Mouse (Mus musculus): Measurements from ENCODE around the gene Rnf11.

Gene Rnf11

GRCm38 (mm10) chr4:109484621-109485020, at the start of gene Rnf11:
Gene Rnf11 (minus strand): TSS chr4:109484728.
- DNase-seq (ENCODE audit: extremely low spot score) = no peak

GRCm38 (mm10) chr4:109531111-109531510, 46.6 kb upstream of the Rnf11 start, which contains the start of gene 4930522H14Rik:
Gene 4930522H14Rik (minus strand): TSS chr4:109531297.
- DNase-seq (ENCODE audit: extremely low spot score) = no peak

- peak; percentile 8 for DNase-seq (ENCODE audit: extremely low spot score)
These were observed 45.8 kb upstream of the Rnf11 start for GRCm38 (mm10) chr4:109530245-109530816.

- peak; percentile 60 for DNase-seq (ENCODE audit: extremely low spot score)
These were observed 20.4 kb upstream of the Rnf11 start for GRCm38 (mm10) chr4:109504885-109505284.

GRCm38 (mm10) chr4:109498476-109498875, 13.9 kb upstream of the Rnf11 start:
- no peak for DNase-seq (ENCODE audit: extremely low spot score)

GRCm38 (mm10) chr4:109493581-109493980, 9.1 kb upstream of the Rnf11 start:
- DNase-seq (ENCODE audit: extremely low spot score) = no peak

- DNase-seq (ENCODE audit: extremely low spot score) = no peak
These were observed 4.3 kb upstream of the Rnf11 start for GRCm38 (mm10) chr4:109488812-109489211.

GRCm38 (mm10) chr4:109482701-109483100, 1.8 kb downstream of the Rnf11 start:
- DNase-seq (ENCODE audit: extremely low spot score) = no peak

- no peak for DNase-seq (ENCODE audit: extremely low spot score)
These were observed 3.1 kb downstream of the Rnf11 start for GRCm38 (mm10) chr4:109481424-109481823.

GRCm38 (mm10) chr4:109477454-109477853, 7.1 kb downstream of the Rnf11 start:
- DNase-seq (ENCODE audit: extremely low spot score) = no peak

GRCm38 (mm10) chr4:109476554-109477014, 7.9 kb downstream of the Rnf11 start:
- DNase-seq (ENCODE audit: extremely low spot score) = peak; percentile 93

GRCm38 (mm10) chr4:109475577-109476553, 8.7 kb downstream of the Rnf11 start:
- DNase-seq (ENCODE audit: extremely low spot score) = peak; percentile 70

GRCm38 (mm10) chr4:109475078-109475477, 9.4 kb downstream of the Rnf11 start:
- no peak for DNase-seq (ENCODE audit: extremely low spot score)

- DNase-seq (ENCODE audit: extremely low spot score) = no peak
These were observed 12.0 kb downstream of the Rnf11 start for GRCm38 (mm10) chr4:109472566-109472965.

- no peak for DNase-seq (ENCODE audit: extremely low spot score)
These were observed 12.9 kb downstream of the Rnf11 start for GRCm38 (mm10) chr4:109471606-109472005.

- DNase-seq (ENCODE audit: extremely low spot score) = no peak
These were observed 16.8 kb downstream of the Rnf11 start for GRCm38 (mm10) chr4:109467687-109468086.

GRCm38 (mm10) chr4:109463892-109464291, 20.6 kb downstream of the Rnf11 start:
- no peak for DNase-seq (ENCODE audit: extremely low spot score)

GRCm38 (mm10) chr4:109460421-109461179, 23.9 kb downstream of the Rnf11 start:
- no peak for DNase-seq (ENCODE audit: extremely low spot score)

GRCm38 (mm10) chr4:109456821-109457220, 27.7 kb downstream of the Rnf11 start:
- no peak for DNase-seq (ENCODE audit: extremely low spot score)

GRCm38 (mm10) chr4:109448531-109448930, 36.0 kb downstream of the Rnf11 start:
- no peak for DNase-seq (ENCODE audit: extremely low spot score)

GRCm38 (mm10) chr4:109445956-109446355, 38.6 kb downstream of the Rnf11 start:
- no peak for DNase-seq (ENCODE audit: extremely low spot score)

GRCm38 (mm10) chr4:109445397-109445796, 39.1 kb downstream of the Rnf11 start:
- no peak for DNase-seq (ENCODE audit: extremely low spot score)
